Mouse (Mus musculus): ENCODE results near the gene Cog7. TPM values are rescaled to one million over a fixed set of nuclear protein-coding genes. Genes with fewer than 3 reads are reported as not detected.

Cog7 gene
- polyA plus RNA-seq, 1 experiment from 2014 or later = 22.0 TPM

DNA sequence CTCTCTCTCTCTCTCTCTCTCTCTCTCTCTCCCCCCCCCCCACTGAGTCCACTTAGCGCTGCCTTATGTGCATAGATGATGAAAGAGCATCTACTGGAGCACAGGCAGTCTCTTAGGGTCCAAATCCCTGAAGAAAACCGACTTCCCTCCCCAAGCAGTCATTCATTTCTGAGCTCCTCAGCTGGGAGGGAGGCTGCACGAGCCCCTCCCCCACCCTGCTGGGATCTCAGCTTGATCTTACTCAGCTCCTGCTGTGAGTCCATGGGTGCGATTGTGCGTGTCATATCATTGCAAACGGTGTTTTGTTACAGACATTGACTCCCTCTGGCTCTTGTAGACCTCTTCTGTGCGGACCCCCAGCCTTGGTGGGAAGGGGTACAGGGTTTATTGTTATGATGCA, 81.6 kb downstream of the Cog7 start:
- 13% methylated on average over 7 of the region's 7 CpGs for WGBS
- H3K9me3 ChIP-seq (ENCODE audit: control insufficient read depth, low read length) = no peaks in the 10 kb centered on the region
- ATAC-seq (replicated peaks; ENCODE audit: low FRiP score) (peak; percentile 10; the same call in 1 of the 2 replicates), DNase-seq (ENCODE audit: low spot score) (no peak)
- no peak overlapping the region for H3K27ac ChIP-seq (ENCODE audit: low read depth, low read length)
- H3K27me3 ChIP-seq (ENCODE audit: control insufficient read depth, insufficient read depth, low read length) = no peaks in the 10 kb centered on the region
- H3K4me1 ChIP-seq (replicated peaks; ENCODE audit: control insufficient read depth, insufficient read depth, low read length) = no peaks in the 10 kb centered on the region
- H3K4me2 ChIP-seq (ENCODE audit: low read depth, low read length, severe bottlenecking) = peak overlapping the region; percentile 36
- H3K36me3 ChIP-seq (ENCODE audit: control insufficient read depth, insufficient read depth, low read length) = no peaks in the 10 kb centered on the region
- H3K9ac ChIP-seq (ENCODE audit: low read length) = no peak overlapping the region; the same call in 1 of the 2 replicates
- no peak overlapping the region for H3K4me3 ChIP-seq (ENCODE audit: low read depth, low read length)

DNA sequence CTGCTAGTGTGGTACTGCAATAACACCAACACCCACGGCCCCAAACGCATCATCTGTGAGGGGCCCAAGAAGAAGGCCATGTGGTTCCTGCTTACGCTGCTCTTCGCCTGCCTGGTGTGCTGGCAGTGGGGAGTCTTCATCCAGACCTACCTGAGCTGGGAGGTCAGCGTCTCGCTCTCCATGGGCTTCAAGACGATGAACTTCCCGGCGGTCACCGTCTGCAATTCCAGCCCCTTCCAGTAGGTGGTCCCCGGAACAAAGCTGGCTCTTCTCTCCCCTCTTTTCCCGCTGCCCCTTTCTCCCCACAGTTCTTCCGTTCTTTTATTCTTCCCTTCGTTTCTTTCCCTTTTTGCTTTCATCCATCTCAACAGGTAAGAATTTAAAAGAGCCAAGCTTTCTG, 82.2 kb downstream of the Cog7 start:
- Histone ChIP-seq H3K4me3 (ENCODE audit: low read depth, low read length) (no peak overlapping the region), H3K27me3 (ENCODE audit: control insufficient read depth, insufficient read depth, low read length) (no peaks in the 10 kb centered on the region), H3K4me1 (replicated peaks; ENCODE audit: control insufficient read depth, insufficient read depth, low read length) (no peaks in the 10 kb centered on the region), H3K9me3 (ENCODE audit: control insufficient read depth, low read length) (no peaks in the 10 kb centered on the region), H3K9ac (ENCODE audit: low read length) (no peak overlapping the region; the same call in 1 of the 2 replicates), H3K4me2 (ENCODE audit: low read depth, low read length, severe bottlenecking) (peak overlapping the region; percentile 36), H3K36me3 (ENCODE audit: control insufficient read depth, insufficient read depth, low read length) (no peaks in the 10 kb centered on the region), H3K27ac (ENCODE audit: low read depth, low read length) (no peak overlapping the region)
- ATAC-seq (replicated peaks; ENCODE audit: low FRiP score) (no peak), DNase-seq (ENCODE audit: low spot score) (peak; percentile 81)
- WGBS = 7% methylated on average over 14 of the region's 14 CpGs

DNA sequence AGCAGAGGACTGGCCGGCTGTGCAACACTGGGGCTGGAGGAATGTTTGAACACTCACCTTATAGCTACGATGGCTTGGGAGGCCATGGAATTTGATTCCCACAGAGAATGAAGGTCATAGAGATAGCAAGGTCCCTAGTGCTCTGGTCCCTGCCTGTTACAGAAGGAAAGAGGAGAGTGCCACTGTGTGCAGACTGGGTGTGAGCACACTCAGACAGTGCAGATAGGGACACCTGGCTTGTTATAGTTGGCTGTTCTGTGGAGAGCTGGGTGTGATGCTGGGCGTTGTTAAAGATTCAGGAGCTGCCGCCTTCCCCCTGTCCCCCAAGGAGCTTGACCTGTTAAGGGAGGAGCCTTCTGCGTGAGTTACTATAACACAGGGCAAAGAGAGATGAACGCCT, 84.8 kb downstream of the Cog7 start:
- 53% methylated on average over 6 of the region's 6 CpGs for WGBS

DNA sequence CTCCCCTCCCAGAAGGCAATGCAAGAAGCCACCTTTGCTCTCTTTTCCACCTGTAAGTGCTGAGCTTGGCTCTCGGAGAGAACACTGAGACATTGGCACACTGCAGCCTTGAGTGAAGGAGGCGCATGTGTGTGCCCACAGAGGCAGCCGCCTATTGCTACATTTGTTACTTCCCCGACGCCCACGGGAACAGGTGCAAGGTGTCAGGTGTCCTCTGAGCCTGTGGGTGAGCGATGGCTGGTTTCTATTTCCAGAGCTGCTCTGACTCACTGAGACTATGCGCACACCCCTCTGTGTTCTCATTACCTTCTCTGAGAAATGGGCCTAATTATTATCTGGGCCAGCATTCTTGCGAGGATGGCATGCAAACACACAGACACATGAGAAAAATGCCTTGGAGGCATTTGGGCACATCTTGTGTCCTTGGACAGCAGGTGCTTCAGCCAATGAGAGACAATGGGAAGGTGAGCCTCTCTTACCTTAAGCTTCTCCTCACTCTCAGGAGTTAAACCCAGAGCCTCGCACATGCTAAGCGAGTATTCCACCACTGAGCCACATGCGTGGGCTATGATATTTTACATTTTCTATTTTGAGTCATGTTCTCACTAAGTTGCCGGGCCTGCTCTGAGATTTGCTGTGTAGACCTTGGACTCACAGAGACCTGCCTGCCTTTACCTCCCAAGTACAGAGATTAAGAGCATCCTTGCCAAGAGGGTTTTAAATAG, 90.7 kb downstream of the Cog7 start:
- Histone ChIP-seq H3K27ac (ENCODE audit: low read depth, low read length) (no peak overlapping the region), H3K9ac (ENCODE audit: low read length) (no peak overlapping the region), H3K9me3 (ENCODE audit: control insufficient read depth, low read length) (no peaks in the 10 kb centered on the region), H3K27me3 (ENCODE audit: control insufficient read depth, insufficient read depth, low read length) (no peaks in the 10 kb centered on the region), H3K4me1 (replicated peaks; ENCODE audit: control insufficient read depth, insufficient read depth, low read length) (no peaks in the 10 kb centered on the region), H3K4me2 (ENCODE audit: low read depth, low read length, severe bottlenecking) (no peak overlapping the region), H3K36me3 (ENCODE audit: control insufficient read depth, insufficient read depth, low read length) (no peaks in the 10 kb centered on the region), H3K4me3 (ENCODE audit: low read depth, low read length) (no peak overlapping the region)
- ATAC-seq (replicated peaks; ENCODE audit: low FRiP score) = no peak
- no peak for DNase-seq (ENCODE audit: low spot score)
- WGBS = 92% methylated on average over 13 of the region's 13 CpGs

More for the DNA sequence above, 84.8 kb downstream of the Cog7 start:
- H3K4me2 ChIP-seq (ENCODE audit: low read depth, low read length, severe bottlenecking) = no peak overlapping the region
- no peaks in the 10 kb centered on the region for H3K9me3 ChIP-seq (ENCODE audit: control insufficient read depth, low read length)
- H3K36me3 ChIP-seq (ENCODE audit: control insufficient read depth, insufficient read depth, low read length) = no peaks in the 10 kb centered on the region
- no peaks in the 10 kb centered on the region for H3K27me3 ChIP-seq (ENCODE audit: control insufficient read depth, insufficient read depth, low read length)
- H3K9ac ChIP-seq (ENCODE audit: low read length) = no peak overlapping the region
- no peak for ATAC-seq (replicated peaks; ENCODE audit: low FRiP score)
- H3K4me3 ChIP-seq (ENCODE audit: low read depth, low read length) = no peak overlapping the region
- no peak for DNase-seq (ENCODE audit: low spot score)
- H3K27ac ChIP-seq (ENCODE audit: low read depth, low read length) = no peak overlapping the region
- H3K4me1 ChIP-seq (replicated peaks; ENCODE audit: control insufficient read depth, insufficient read depth, low read length) = no peaks in the 10 kb centered on the region

DNA sequence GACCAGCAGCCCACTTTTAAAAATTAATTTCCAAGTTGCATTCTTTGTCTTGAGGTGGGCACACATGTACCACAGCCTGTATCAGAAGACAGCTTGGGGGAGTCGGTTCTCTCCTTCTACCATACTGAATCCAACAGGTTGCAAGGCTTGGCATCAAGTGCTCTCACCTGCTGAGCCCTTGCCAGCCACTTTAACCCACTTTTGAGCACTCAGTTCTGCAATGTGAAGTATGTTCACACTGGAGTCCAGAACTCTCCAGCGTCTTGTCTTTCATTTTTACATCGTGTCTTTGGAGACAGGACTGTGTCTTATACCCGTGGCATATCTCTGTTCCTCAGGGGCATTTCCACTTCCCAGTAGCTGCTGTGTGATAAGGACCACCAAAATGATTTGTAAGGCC, 101.3 kb downstream of the Cog7 start:
- no peaks in the 10 kb centered on the region for H3K36me3 ChIP-seq (ENCODE audit: control insufficient read depth, insufficient read depth, low read length)
- no peak overlapping the region for H3K4me3 ChIP-seq (ENCODE audit: low read depth, low read length)
- no peaks in the 10 kb centered on the region for H3K9me3 ChIP-seq (ENCODE audit: control insufficient read depth, low read length)
- H3K4me2 ChIP-seq (ENCODE audit: low read depth, low read length, severe bottlenecking) = no peak overlapping the region
- no peaks in the 10 kb centered on the region for H3K4me1 ChIP-seq (replicated peaks; ENCODE audit: control insufficient read depth, insufficient read depth, low read length)
- DNase-seq (ENCODE audit: low spot score) (no peak), ATAC-seq (replicated peaks; ENCODE audit: low FRiP score) (no peak)
- 87% methylated on average over 4 of the region's 4 CpGs for WGBS
- no peak overlapping the region for H3K27ac ChIP-seq (ENCODE audit: low read depth, low read length)
- no peaks in the 10 kb centered on the region for H3K27me3 ChIP-seq (ENCODE audit: control insufficient read depth, insufficient read depth, low read length)
- H3K9ac ChIP-seq (ENCODE audit: low read length) = no peak overlapping the region

DNA sequence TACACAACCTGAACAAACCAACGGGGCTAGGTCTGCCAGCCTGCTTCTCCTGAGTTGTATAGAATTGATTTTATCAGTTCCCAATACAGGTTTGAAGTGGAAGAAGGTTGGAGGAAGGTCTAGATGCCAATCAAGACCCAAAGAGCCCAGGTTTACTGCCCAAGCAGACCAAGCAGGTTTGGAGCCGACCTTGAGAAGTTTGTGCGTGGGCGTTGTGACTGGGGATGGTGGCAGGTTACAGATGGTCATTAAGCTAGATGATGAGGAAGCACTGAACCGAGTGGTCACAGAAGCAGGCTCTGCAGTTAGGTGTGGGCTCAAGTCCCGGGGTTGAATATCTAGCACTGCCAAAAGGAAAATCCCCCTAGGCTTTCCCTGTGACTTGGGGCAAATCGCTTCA, 106.7 kb downstream of the Cog7 start:
- no peaks in the 10 kb centered on the region for H3K36me3 ChIP-seq (ENCODE audit: control insufficient read depth, insufficient read depth, low read length)

DNA sequence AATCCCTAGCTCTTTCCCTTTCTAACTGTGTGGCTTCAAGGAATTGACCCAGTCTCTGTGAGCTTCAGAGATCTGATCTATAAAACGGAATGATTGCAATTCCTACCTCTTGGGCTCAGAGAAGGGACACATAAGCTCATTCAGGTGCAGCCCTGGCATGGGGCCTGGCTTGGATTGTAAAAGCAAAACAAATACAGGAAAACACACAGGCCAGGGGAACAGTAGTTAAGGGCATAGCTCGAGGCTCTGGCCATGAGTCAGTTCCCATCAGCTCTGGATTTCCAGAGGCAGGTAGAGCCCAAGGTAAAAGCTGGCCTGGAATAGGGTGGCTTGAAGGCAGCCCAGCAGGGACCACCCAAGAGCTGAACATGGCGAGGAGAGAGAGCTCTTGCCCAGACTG, 107.5 kb downstream of the Cog7 start:
- 58% methylated on average over 3 of the region's 3 CpGs for whole genome bisulfite sequencing
- Histone ChIP-seq H3K27ac (ENCODE audit: low read depth, low read length) (no peak overlapping the region), H3K36me3 (ENCODE audit: control insufficient read depth, insufficient read depth, low read length) (no peaks in the 10 kb centered on the region), H3K4me3 (ENCODE audit: low read depth, low read length) (no peak overlapping the region), H3K27me3 (ENCODE audit: control insufficient read depth, insufficient read depth, low read length) (no peaks in the 10 kb centered on the region), H3K9me3 (ENCODE audit: control insufficient read depth, low read length) (no peaks in the 10 kb centered on the region), H3K4me1 (replicated peaks; ENCODE audit: control insufficient read depth, insufficient read depth, low read length) (no peaks in the 10 kb centered on the region), H3K4me2 (ENCODE audit: low read depth, low read length, severe bottlenecking) (no peak overlapping the region), H3K9ac (ENCODE audit: low read length) (no peak overlapping the region)
- ATAC-seq (replicated peaks; ENCODE audit: low FRiP score) (no peak), DNase-seq (ENCODE audit: low spot score) (no peak)

More for the DNA sequence above, 106.7 kb downstream of the Cog7 start:
- WGBS = 90% methylated on average over 7 of the region's 7 CpGs
- no peak overlapping the region for H3K27ac ChIP-seq (ENCODE audit: low read depth, low read length)
- no peaks in the 10 kb centered on the region for H3K27me3 ChIP-seq (ENCODE audit: control insufficient read depth, insufficient read depth, low read length)
- no peak overlapping the region for H3K4me3 ChIP-seq (ENCODE audit: low read depth, low read length)
- H3K9me3 ChIP-seq (ENCODE audit: control insufficient read depth, low read length) = no peaks in the 10 kb centered on the region
- no peak overlapping the region for H3K9ac ChIP-seq (ENCODE audit: low read length)
- DNase-seq (ENCODE audit: low spot score) (no peak), ATAC-seq (replicated peaks; ENCODE audit: low FRiP score) (no peak)
- H3K4me2 ChIP-seq (ENCODE audit: low read depth, low read length, severe bottlenecking) = no peak overlapping the region
- H3K4me1 ChIP-seq (replicated peaks; ENCODE audit: control insufficient read depth, insufficient read depth, low read length) = no peaks in the 10 kb centered on the region

DNA sequence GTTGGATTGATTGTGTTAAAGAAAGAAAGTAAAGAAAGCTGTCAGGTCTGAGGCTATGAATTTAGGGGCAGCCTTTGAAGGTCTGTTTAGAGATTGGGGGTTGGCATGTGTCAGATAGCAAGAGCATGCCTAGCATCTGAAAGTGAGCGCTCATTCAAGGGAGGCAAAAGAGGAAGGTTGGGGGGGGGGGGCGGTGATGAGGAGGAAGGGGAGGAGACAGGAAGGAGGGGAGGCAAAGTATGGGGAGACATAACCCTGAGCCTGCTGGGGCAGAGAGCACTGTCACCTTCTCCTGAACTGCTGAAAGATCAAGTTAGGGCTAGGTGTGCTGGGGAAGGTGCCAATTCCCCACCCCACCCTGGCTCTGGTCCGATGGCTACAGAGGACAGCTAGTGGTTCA, 109.9 kb downstream of the Cog7 start:
- Histone ChIP-seq H3K9me3 (ENCODE audit: control insufficient read depth, low read length) (no peaks in the 10 kb centered on the region), H3K4me3 (ENCODE audit: low read depth, low read length) (no peak overlapping the region), H3K9ac (ENCODE audit: low read length) (no peak overlapping the region), H3K4me1 (replicated peaks; ENCODE audit: control insufficient read depth, insufficient read depth, low read length) (no peaks in the 10 kb centered on the region), H3K27me3 (ENCODE audit: control insufficient read depth, insufficient read depth, low read length) (no peaks in the 10 kb centered on the region), H3K4me2 (ENCODE audit: low read depth, low read length, severe bottlenecking) (no peak overlapping the region), H3K27ac (ENCODE audit: low read depth, low read length) (no peak overlapping the region), H3K36me3 (ENCODE audit: control insufficient read depth, insufficient read depth, low read length) (no peaks in the 10 kb centered on the region)
- whole genome bisulfite sequencing = 79% methylated on average over 2 of the region's 3 CpGs
- ATAC-seq (replicated peaks; ENCODE audit: low FRiP score) (no peak), DNase-seq (ENCODE audit: low spot score) (no peak)

Data from forebrain, embryonic 11.5 days (tissue).